Mouse (Mus musculus) activated CD4-positive, CD25-positive, alpha-beta regulatory T cell, adult 9 weeks (primary cell): ENCODE results near the gene Usp13. TPM values are rescaled to one million over a fixed set of nuclear protein-coding genes. Genes with fewer than 3 reads are reported as not detected.

Source experiments
- polyA plus RNA-seq: library from polyadenylated mRNA; unstranded; fragments of 100-300 nt; shearing (Covaris generic); gene quantifications from one replicate; pipeline ENCODE4 v1.2.1, GENCODE M21; 2017

The Usp13 gene
- polyA plus RNA-seq = not detected

DNA sequence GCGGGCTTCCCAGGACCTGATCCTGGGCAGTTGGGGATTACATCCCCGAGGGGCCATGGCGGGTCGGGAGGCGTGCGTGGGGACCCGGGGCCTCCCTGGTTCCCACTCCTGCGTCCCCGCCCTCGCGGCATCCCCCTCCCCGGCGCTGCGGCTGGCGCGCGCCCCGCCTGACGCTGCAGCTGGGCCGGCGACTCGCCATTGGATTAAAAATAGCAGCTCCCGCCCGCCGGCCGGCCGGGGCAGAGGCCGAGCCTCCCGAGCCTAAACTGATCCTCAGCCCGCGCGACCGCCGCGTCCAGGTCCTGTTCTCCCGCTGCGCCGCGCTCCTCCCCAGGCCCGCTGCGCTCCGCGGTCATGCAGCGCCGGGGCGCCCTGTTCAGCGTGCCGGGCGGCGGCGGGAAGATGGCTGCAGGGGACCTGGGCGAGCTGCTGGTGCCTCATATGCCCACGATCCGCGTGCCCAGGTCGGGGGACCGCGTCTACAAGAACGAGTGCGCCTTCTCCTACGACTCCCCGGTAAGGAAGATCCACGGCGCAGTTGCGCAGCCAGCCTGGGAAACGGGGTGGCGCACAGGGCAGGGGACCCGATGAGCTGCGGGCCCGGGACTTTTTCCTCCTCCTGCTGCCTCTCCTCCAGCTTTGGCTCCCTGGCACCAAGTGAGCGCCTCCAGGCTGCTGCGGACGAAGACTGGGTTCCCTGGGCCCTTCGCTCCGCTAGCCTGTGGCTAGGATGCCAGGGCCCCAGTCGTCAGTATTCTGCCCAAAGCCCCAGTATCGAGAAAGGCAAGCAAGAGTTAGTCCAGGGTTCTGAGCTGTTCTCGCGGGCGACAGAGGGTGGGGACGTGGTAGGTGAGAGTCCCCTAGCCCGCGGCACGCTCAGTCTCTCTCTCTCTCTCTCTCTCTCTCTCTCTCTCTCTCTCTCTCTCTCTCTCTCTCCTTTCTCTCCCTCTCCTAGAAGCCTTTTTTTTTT lies at the start of gene Usp13:
TSS of gene Usp13 (plus strand) at position 190 of the 970 bp plus-strand sequence.

Other genes with a start within 250 kb of the Usp13 start
- 12.7 TPM for gene Gnb4, start 201.0 kb upstream of the Usp13 start, polyA plus RNA-seq
- gene Actl6a, start 111.2 kb upstream of the Usp13 start, polyA plus RNA-seq = 113 TPM
- gene Ndufb5, start 80.6 kb upstream of the Usp13 start, polyA plus RNA-seq = 198 TPM
- gene Mrpl47, start 79.9 kb upstream of the Usp13 start, polyA plus RNA-seq = 20.7 TPM